Mouse (Mus musculus): ENCODE measurements around the gene Plekhg6.

Plekhg6 gene

GRCm38 (mm10) chr6:125385066-125385974, 4.7 kb upstream of the Plekhg6 start:
- DNase-seq = no peak

DNA sequence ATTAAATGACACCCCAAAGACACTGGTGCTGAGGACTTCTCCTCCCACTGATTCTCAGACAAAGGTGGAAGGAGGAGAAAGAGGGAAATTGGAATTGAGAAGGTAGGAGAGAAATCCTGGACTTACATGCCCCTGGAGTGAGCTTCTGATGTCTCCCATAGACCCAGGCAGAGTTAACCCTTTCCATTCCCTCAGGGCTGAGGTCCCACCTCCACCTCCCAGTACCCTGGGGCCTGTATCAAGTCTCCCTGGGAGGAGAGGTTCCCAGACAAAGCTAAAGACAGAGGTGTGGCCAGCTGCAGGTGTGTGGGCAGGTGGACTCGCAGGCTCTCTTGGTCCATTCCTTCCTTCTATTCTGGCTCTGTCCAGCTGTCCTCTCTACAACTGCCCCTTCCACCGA, 1.4 kb upstream of the Plekhg6 start:
- DNase-seq = no peak

DNA sequence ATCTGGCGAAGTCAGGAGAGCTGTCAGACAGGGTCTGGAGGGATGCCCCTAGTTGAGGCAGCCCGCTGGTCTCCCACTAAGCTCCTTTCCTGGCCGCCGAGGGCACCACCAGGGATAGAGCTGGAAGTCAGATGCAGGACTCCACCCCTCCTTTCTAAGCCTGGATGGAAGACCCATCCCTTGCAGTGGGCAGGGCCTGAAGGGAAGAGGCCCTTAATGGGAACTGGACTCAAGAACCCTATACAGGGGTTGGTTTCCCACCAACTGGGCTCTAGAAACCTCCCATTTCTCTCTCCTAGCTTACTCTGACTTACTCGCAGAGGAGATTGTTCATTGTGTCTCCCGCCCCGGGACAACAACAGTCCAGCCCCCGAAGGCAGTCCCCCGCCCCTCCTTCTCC, 812 bp downstream of the Plekhg6 start:
- DNase-seq = no peak

GRCm38 (mm10) chr6:125378621-125379020, 2.0 kb downstream of the Plekhg6 start:
- no peak for DNase-seq

- no peak for DNase-seq
Measured at GRCm38 (mm10) chr6:125377582-125378451, 2.8 kb downstream of the Plekhg6 start.

DNA sequence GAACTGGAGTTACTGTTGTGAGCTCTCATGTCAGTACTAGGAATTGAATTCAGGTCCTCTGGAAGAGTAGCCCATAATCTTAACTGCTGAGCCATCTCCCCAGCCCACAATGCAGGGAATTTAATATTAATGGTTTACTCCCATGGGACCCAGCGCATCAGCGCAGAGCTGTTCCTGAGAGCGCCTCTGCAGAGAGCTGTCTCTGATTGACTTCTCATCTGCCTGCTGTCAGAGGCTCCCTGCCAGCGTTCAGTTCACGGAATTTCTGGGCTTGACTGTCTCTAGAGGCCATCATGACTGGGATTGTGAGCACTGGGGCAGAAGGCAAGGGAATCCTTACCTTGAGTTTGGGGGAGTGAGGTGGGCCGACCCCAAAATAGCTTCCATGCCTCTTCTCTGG, 3.6 kb downstream of the Plekhg6 start:
- no peak for DNase-seq

DNA sequence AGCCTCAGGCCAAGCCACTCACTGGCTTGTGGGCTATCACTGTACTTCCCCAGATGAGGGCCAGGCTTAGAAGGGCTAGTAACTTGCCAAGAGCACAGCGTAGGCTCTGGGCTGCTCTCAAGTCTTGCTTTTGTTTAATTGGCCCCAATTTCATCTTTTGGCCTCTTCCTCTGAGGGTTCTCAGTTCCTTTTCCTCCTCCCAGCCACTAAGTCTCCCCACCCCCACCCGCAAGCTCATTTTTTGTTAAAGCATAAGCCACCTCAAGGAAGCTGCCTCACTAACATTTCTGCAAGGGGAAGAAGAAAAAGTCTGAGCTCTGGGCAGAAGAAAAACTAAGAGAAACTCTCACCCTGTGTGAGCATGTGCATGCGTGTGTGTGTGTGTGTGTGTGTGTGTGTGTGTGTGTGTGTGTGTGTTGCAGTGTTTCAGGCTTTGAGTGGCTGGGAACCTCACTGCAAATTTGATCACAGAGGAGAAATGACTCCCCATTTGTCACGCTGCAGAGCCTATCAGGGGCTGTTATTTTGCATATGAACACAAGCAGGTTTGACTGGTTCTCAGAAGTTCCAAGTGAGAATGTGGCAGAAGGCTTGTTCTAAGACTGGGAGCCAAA, 12.7 kb downstream of the Plekhg6 start:
- DNase-seq = no peak

GRCm38 (mm10) chr6:125366133-125366532, 14.5 kb downstream of the Plekhg6 start:
- no peak for DNase-seq

- no peak for DNase-seq
Measured at GRCm38 (mm10) chr6:125365522-125365921, 15.1 kb downstream of the Plekhg6 start.

GRCm38 (mm10) chr6:125364448-125364847, 16.1 kb downstream of the Plekhg6 start:
- DNase-seq = no peak

DNA sequence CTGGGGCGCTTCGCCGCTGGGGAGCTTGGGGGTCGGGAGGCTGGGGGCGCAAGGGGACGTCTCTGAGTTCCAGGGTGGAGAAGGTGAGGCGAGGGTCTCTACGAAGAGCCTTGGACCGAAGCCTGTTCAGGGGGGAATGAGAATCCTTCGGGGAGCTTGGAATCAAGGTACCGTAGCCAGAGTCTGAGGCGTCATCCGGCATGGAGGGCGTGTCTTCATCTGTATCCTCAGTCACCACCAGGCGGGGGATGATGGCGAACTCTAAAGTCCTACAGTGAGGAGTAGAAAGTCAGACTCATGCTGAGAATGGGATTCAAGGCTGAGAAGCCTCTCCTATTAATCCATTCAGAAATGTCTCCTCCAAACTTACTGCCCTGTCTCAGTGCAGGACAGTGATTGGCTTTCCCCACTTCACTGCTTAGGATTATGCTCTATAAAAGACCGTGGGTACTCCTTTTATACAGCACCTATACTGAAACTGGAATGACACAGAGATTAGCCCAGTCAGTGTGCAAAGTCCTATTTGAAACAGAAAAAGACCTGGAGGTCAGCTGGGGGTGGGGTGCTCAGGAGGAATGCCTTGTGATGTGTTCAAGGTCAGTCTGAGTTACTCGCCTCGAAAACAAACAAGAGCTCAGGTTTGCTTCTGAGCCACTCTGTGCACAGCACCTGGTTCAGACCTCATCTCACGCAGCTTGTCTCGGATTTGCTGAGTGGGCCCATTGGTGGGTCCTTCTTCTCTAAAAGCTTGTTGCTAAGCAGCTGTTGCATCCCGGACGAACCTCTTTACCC, 16.9 kb downstream of the Plekhg6 start:
- no peak for DNase-seq

DNA sequence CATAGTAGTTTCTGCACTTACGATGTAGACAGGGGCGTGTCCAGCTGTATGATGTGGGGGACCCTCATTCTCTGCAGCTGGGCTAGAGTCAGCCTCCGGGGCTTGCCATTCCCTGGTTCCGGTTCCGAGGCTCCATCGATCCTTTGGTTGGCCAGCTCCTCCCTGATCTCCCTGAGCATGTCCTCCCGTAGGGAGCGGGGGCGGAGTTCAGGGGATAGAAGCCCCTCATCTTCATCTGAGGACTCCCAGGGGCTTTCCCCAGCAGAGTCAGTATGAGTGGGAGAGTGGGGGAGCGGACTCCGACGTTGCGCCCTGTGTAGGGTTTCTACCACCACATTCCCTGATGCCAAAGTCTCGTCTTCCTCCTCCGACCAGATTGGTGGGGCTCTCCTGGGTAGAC, 17.6 kb downstream of the Plekhg6 start:
- DNase-seq = no peak

- no peak for DNase-seq
Measured at GRCm38 (mm10) chr6:125361467-125362291, 18.9 kb downstream of the Plekhg6 start.

DNA sequence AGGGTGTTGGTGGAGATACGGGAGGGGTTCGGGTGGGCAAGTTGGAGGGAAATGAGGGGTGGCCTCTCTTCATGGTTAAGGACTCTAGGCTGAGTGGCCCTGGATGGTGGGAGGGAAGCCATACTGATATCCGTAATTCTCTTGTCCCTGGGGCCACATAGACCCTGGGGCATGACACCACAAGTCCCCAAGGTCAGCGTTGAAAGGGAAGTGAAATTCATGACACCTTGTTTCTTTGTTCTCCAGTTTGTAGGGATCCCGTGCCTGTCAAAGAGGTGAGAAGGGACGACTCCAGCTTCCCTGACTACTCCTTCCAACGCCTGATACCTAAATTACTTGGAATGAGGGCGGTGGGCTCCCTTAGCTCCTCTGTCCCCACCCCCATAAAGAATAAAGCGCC, 19.7 kb downstream of the Plekhg6 start:
- peak; percentile 70 to 79 for DNase-seq

GRCm38 (mm10) chr6:125359999-125360398, 20.6 kb downstream of the Plekhg6 start:
- DNase-seq = no peak

GRCm38 (mm10) chr6:125357334-125357733, 23.3 kb downstream of the Plekhg6 start:
- no peak for DNase-seq

DNA sequence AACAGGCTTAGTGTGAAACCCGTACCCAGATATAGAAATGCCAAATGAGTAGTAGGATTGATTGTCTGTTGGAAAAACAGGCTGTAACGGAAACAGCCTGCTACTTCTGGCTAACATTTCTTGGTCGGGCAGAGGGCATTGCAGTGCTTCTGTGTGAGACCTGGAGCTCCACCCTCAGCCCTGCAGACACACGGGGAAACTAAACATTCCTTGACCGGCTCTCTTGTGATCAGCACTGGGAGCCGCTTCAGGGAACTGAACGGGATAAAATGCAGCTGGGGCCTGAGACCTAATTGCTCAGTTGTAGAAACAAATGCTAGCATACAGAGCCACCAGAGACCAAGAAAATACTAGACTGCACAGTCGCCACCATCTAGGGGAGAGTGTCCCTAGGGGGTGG, 24.3 kb downstream of the Plekhg6 start:
- no peak for DNase-seq

DNA sequence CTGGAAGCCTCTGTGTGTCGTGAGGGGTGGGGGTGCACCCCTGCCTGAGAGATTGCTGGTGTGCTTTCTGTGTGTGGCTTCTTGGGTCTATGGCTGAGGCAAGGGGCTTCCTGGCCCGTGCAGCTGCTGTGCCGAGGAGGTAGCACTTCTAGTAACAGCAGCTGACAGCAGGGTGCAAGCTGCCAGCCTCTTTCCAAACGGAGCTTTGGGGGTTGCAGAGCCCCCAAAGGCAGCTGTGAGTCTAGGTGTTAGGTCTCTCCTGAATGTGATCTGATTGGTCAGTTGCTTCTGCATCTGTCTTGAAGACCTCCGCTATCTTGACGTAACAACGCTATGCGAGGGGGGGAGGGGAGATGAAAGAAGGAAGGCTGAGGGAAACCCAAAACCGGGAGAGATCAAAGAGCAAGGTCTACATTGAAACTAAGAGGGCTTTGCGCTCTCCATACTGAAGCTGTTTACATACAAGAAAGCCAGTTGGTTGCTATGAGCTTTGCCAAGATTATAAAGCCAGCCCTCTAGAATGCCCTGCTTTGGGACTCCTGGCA, 25.3 kb downstream of the Plekhg6 start:
- no peak for DNase-seq

DNA sequence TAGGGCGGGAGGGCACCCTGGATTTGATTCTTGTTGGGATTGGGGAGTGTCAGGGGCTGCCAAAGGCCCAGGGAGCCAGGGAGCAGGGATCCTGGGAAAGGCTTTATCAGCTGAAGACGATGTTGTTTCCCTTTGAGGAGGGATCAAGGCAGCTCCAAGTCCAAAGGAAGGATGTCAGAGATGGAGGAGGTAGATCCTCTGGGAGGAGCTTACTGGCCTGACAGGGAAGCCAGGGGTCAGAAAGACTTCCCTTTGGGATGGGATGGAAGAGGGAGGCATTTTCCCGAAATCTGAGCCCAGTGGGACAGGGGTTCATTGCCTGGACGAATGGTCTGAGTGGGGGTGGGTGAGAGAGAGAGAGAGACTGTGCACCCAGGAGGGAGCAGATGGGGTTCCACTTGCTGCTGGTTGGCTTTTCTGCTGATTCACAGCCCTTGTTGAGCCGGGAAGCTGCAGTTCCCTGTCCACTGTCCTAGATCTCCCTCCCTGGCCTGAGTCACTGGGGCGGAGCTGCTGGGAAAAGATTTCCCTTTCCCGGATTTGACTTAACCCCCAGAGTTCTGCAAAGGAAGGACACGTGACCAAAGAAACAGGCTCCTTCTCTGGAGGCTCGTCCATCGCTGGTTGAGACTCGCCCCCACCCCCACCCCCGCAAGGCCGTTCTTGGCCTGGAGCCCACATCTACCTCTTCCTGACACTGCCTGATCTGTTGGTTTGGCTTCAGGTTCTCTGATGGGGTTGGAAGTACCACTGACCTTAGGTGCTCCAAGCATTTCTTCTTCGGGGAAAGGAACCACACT, 26.0 kb downstream of the Plekhg6 start:
- DNase-seq = no peak

GRCm38 (mm10) chr6:125353655-125354054, 26.9 kb downstream of the Plekhg6 start:
- DNase-seq = no peak
